Mouse (Mus musculus): ENCODE data around the gene Nudt17. TPM values are rescaled to one million over a fixed set of nuclear protein-coding genes. Genes with fewer than 3 reads are reported as not detected.

Nudt17 gene
- total RNA-seq, 1 experiment = 7.4 TPM

DNA sequence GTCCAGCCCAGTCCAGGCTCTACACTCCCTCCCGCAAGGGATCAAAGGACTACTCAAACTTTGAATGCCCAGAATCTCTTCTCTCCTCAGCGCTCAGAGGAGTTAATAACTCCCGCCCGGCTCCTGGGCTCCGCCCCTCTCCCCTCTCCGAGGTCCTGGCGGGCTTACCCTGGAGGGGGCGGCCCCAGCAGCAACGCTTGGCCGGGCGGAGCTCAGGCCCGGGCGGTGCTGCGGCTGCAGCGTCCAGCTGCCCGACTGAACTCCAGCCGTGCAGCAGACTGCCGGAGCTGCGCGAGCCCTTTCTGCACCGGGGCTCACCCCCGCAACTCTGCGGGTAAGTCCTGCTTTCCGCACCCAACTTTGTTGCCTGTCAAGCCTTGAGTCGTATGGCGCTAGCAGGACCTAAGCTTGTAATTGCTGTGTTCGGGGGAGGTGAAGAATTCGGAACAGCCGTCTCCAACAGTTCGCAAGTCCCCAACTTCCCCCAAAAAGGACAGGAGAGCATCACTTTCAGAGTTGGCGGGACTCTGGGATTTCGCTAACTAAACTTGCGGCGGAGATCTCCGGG, 12.1 kb downstream of the Nudt17 start, which contains the start of gene Pias3:
Gene Pias3 (plus strand): TSS at position 187 of the 568 bp plus-strand sequence.
- 0 out of 2 replicates have a peak, but pooled peaks cover 1% of the 10 kb centered on the region for H3K36me3 ChIP-seq (ENCODE audit: control insufficient read depth, insufficient read depth, low read length, poor library complexity, severe bottlenecking)
- H3K4me3 ChIP-seq (ENCODE audit: insufficient read depth in 1 of 2, low read depth in 1 of 2, low read length in 2 of 2, poor library complexity in 1 of 2, severe bottlenecking in 1 of 2) = peak within 1 kb of the TSS; percentile 88 to 92
- peaks cover 13 to 18% of the 10 kb centered on the region in 2 experiments for H3K4me1 ChIP-seq (ENCODE audit: control insufficient read depth in 2 of 2, insufficient read depth in 2 of 2, low read length in 2 of 2, poor library complexity in 1 of 2)
- peak; percentile 85 for DNase-seq (ENCODE audit: low read depth, low spot score)
- H3K9me3 ChIP-seq (ENCODE audit: control insufficient read depth, insufficient read depth, low read depth, low read length) = no peaks in the 10 kb centered on the region
- H3K27ac ChIP-seq (ENCODE audit: insufficient read depth, low read depth, low read length, poor library complexity, severe bottlenecking) = peak within 1 kb of the TSS; percentile 80
- in situ Hi-C loops (cut with MboI; ENCODE audit: low sequenced_read_pairs in 2 of 2, unreplicated experiment in 2 of 2) = no loop called here
- TF ChIP-seq ZC3H11A (IDR thresholded peaks at IDR 0.05; ENCODE audit: borderline replicate concordance, low read depth, low read length) (no peak), ZNF384 (IDR thresholded peaks at IDR 0.05; ENCODE audit: low read depth, low read length) (no peak), HCFC1 (IDR thresholded peaks at IDR 0.05; ENCODE audit: borderline replicate concordance, insufficient read depth, low read length) (no peak), CHD2 (IDR thresholded peaks at IDR 0.05; ENCODE audit: low read depth, low read length) (no peak), MAFK (IDR thresholded peaks at IDR 0.05; ENCODE audit: insufficient read depth, low read depth, low read length) (no peak)
- peak within 1 kb of the TSS; percentile 90 for H3K9ac ChIP-seq (ENCODE audit: insufficient read depth, low read depth, low read length, poor library complexity, severe bottlenecking)

DNA sequence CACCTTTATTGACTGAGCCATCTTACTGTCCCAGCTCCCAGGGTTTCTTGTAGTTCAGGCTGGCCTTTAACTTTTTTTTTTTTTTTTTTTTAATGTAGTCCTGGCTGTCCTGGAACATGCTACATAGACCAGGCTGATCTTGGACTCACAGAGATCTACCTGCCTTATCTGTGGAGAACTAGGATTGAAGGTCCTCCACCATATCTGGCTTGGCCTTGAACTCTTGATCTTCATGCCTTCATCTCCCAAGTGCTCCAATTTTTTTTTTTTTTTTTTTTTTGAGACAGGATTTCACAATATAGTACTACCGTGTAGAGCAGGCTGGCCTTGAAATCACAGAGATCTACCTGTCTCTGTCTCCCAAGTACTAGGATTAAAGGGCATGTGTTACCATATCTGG, 14.8 kb downstream of the Nudt17 start:
- H3K4me1 ChIP-seq (ENCODE audit: control insufficient read depth in 2 of 2, insufficient read depth in 2 of 2, low read length in 2 of 2, poor library complexity in 1 of 2) = peaks cover 10 to 12% of the 10 kb centered on the region in 2 experiments
- H3K9me3 ChIP-seq (ENCODE audit: control insufficient read depth, insufficient read depth, low read depth, low read length) = no peaks in the 10 kb centered on the region
- in situ Hi-C loops (cut with MboI; ENCODE audit: low sequenced_read_pairs in 2 of 2, unreplicated experiment in 2 of 2) = no loop called here

DNA sequence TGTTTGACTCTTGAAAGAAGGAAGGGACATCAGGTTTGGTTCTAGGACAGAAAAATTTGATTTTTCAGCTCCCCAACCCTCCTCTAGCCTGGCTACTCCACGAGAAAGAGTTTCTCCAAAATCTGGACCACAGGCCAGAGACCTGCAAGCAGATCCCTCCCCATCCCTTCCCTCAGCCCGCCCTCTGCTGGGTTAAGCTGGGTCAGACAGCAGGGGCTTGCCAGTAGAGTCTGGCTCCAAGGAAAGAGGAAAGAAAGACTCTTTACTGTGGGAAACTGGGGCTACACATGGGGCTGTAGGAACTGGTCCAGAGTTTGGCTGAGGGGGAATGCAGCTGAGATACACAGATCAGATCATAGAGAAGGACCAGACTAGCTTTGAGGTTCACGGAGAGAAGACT, 15.9 kb downstream of the Nudt17 start:
- in situ Hi-C loops (cut with MboI; ENCODE audit: low sequenced_read_pairs in 2 of 2, unreplicated experiment in 2 of 2) = no loop called here
- TF ChIP-seq ZC3H11A (IDR thresholded peaks at IDR 0.05; ENCODE audit: borderline replicate concordance, low read depth, low read length) (no peak), MAFK (IDR thresholded peaks at IDR 0.05; ENCODE audit: insufficient read depth, low read depth, low read length) (no peak), CHD2 (IDR thresholded peaks at IDR 0.05; ENCODE audit: low read depth, low read length) (no peak), HCFC1 (IDR thresholded peaks at IDR 0.05; ENCODE audit: borderline replicate concordance, insufficient read depth, low read length) (no peak), ZNF384 (IDR thresholded peaks at IDR 0.05; ENCODE audit: low read depth, low read length) (no peak)
- H3K27ac ChIP-seq (ENCODE audit: insufficient read depth, low read depth, low read length, poor library complexity, severe bottlenecking) = no peak overlapping the region
- no peak for DNase-seq (ENCODE audit: low read depth, low spot score)
- peaks cover 5 to 7% of the 10 kb centered on the region in 2 experiments for H3K4me1 ChIP-seq (ENCODE audit: control insufficient read depth in 2 of 2, insufficient read depth in 2 of 2, low read length in 2 of 2, poor library complexity in 1 of 2)
- no peak overlapping the region for H3K9ac ChIP-seq (ENCODE audit: insufficient read depth, low read depth, low read length, poor library complexity, severe bottlenecking)
- H3K36me3 ChIP-seq (ENCODE audit: control insufficient read depth, insufficient read depth, low read length, poor library complexity, severe bottlenecking) = no peaks in the 10 kb centered on the region
- H3K9me3 ChIP-seq (ENCODE audit: control insufficient read depth, insufficient read depth, low read depth, low read length) = no peaks in the 10 kb centered on the region
- no peak overlapping the region; a peak in 1 of 4 replicates for H3K4me3 ChIP-seq (ENCODE audit: insufficient read depth in 1 of 2, low read depth in 1 of 2, low read length in 2 of 2, poor library complexity in 1 of 2, severe bottlenecking in 1 of 2)

More for the DNA sequence above, 14.8 kb downstream of the Nudt17 start:
- no peak overlapping the region for H3K27ac ChIP-seq (ENCODE audit: insufficient read depth, low read depth, low read length, poor library complexity, severe bottlenecking)
- no peak overlapping the region for H3K9ac ChIP-seq (ENCODE audit: insufficient read depth, low read depth, low read length, poor library complexity, severe bottlenecking)
- no peak for TF ChIP-seq MAFK (IDR thresholded peaks at IDR 0.05; ENCODE audit: insufficient read depth, low read depth, low read length)
- no peak for TF ChIP-seq CHD2 (IDR thresholded peaks at IDR 0.05; ENCODE audit: low read depth, low read length)
- TF ChIP-seq ZC3H11A (IDR thresholded peaks at IDR 0.05; ENCODE audit: borderline replicate concordance, low read depth, low read length) = no peak
- TF ChIP-seq HCFC1 (IDR thresholded peaks at IDR 0.05; ENCODE audit: borderline replicate concordance, insufficient read depth, low read length) = no peak
- TF ChIP-seq ZNF384 (IDR thresholded peaks at IDR 0.05; ENCODE audit: low read depth, low read length) = no peak
- no peak overlapping the region for H3K4me3 ChIP-seq (ENCODE audit: insufficient read depth in 1 of 2, low read depth in 1 of 2, low read length in 2 of 2, poor library complexity in 1 of 2, severe bottlenecking in 1 of 2)
- H3K36me3 ChIP-seq (ENCODE audit: control insufficient read depth, insufficient read depth, low read length, poor library complexity, severe bottlenecking) = no peaks in the 10 kb centered on the region
- DNase-seq (ENCODE audit: low read depth, low spot score) = no peak

DNA sequence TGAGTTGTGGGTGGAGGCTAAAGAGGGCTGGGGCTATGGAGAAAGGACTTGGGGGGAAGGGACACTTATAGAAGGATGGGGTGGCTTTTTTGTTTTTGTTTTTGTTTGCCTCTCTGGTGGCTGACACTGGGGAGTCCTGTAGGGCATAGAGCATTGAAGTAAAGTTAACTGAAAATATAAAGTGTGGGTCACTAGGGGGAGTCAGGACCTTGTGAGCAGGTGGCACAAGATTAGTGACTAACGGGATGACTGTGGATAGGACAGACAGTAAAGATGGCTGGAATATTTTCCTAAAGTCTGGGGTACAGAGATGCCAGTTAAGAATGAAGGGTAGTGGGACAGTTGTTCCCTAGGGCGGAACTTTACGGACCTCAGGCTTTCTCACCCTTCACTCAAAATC, 18.1 kb downstream of the Nudt17 start:
- Histone ChIP-seq H3K9me3 (ENCODE audit: control insufficient read depth, insufficient read depth, low read depth, low read length) (no peaks in the 10 kb centered on the region), H3K36me3 (ENCODE audit: control insufficient read depth, insufficient read depth, low read length, poor library complexity, severe bottlenecking) (no peaks in the 10 kb centered on the region), H3K9ac (ENCODE audit: insufficient read depth, low read depth, low read length, poor library complexity, severe bottlenecking) (no peak overlapping the region), H3K27ac (ENCODE audit: insufficient read depth, low read depth, low read length, poor library complexity, severe bottlenecking) (no peak overlapping the region), H3K4me1 (ENCODE audit: control insufficient read depth in 2 of 2, insufficient read depth in 2 of 2, low read length in 2 of 2, poor library complexity in 1 of 2) (peaks cover 5 to 11% of the 10 kb centered on the region in 2 experiments), H3K4me3 (ENCODE audit: insufficient read depth in 1 of 2, low read depth in 1 of 2, low read length in 2 of 2, poor library complexity in 1 of 2, severe bottlenecking in 1 of 2) (no peak overlapping the region)
- TF ChIP-seq MAFK (IDR thresholded peaks at IDR 0.05; ENCODE audit: insufficient read depth, low read depth, low read length) (no peak), HCFC1 (IDR thresholded peaks at IDR 0.05; ENCODE audit: borderline replicate concordance, insufficient read depth, low read length) (no peak), ZNF384 (IDR thresholded peaks at IDR 0.05; ENCODE audit: low read depth, low read length) (no peak), CHD2 (IDR thresholded peaks at IDR 0.05; ENCODE audit: low read depth, low read length) (no peak), ZC3H11A (IDR thresholded peaks at IDR 0.05; ENCODE audit: borderline replicate concordance, low read depth, low read length) (no peak)
- in situ Hi-C loops (cut with MboI; ENCODE audit: low sequenced_read_pairs in 2 of 2, unreplicated experiment in 2 of 2) = no loop called here
- DNase-seq (ENCODE audit: low read depth, low spot score) = no peak
